Mouse (Mus musculus) limb, embryonic 15.5 days (tissue): ENCODE data around the gene Pitpnb. TPM values are rescaled to one million over a fixed set of nuclear protein-coding genes. Genes with fewer than 3 reads are reported as not detected.

Experiments
- ATAC-seq: fragments of 200-750 bp; cut with Nextera tagmentation; 2 replicates; pipeline ENCODE4 v1.8.0; 2017; ENCODE audit warnings: low read depth, moderate TSS enrichment; ENCODE audit not compliant: insufficient number of reproducible peaks, low FRiP score, low TSS enrichment
- H3K27ac ChIP-seq: fragments of 300-500 bp; sonication (generic); 2 replicates; pipeline ENCODE4 v1.5.1; 2015; ENCODE audit warnings: moderate library complexity, mild to moderate bottlenecking, inconsistent platforms
- H3K27me3 ChIP-seq: fragments of 300-500 bp; sonication (generic); 2 replicates; pipeline ENCODE4 v1.6.1; 2015; ENCODE audit warnings: inconsistent platforms
- H3K36me3 ChIP-seq: fragments of 300-500 bp; sonication (generic); 2 replicates; pipeline ENCODE4 v1.6.1; 2015; ENCODE audit warnings: inconsistent platforms
- H3K4me1 ChIP-seq: fragments of 300-500 bp; sonication (generic); 2 replicates; pipeline ENCODE4 v1.6.1; 2015; ENCODE audit warnings: inconsistent platforms
- H3K4me2 ChIP-seq: fragments of 300-500 bp; sonication (generic); 2 replicates; pipeline ENCODE4 v1.6.1; 2015; ENCODE audit warnings: mild to moderate bottlenecking, inconsistent platforms
- H3K4me3 ChIP-seq: fragments of 300-500 bp; sonication (generic); 2 replicates; pipeline ENCODE4 v1.5.1; 2015; ENCODE audit warnings: mild to moderate bottlenecking, inconsistent platforms
- H3K9ac ChIP-seq: fragments of 300-500 bp; sonication (generic); 2 replicates; pipeline ENCODE4 v1.6.1; 2015; ENCODE audit warnings: inconsistent platforms
- H3K9me3 ChIP-seq: fragments of 300-500 bp; sonication (generic); 2 replicates; pipeline ENCODE4 v1.6.1; 2016; ENCODE audit warnings: inconsistent platforms
- WGBS: fragments of 180-500 bp; shearing (Covaris S2); methylation state at CpG from one replicate; pipeline ENCODE4 v1.1.7; 2015; 5-methylcytosine and 5-hydroxymethylcytosine counted together
- polyA plus RNA-seq: library from polyadenylated mRNA; unstranded; fragments of >200 nt; fragmentation: Nextera tagmentation; extraction: Ambion mirVana; gene quantifications from 2 replicates; pipeline ENCODE4 v1.2.1, GENCODE M21; 2015

Pitpnb gene
- polyA plus RNA-seq, 1 experiment from 2014 or later, result 106 TPM

DNA sequence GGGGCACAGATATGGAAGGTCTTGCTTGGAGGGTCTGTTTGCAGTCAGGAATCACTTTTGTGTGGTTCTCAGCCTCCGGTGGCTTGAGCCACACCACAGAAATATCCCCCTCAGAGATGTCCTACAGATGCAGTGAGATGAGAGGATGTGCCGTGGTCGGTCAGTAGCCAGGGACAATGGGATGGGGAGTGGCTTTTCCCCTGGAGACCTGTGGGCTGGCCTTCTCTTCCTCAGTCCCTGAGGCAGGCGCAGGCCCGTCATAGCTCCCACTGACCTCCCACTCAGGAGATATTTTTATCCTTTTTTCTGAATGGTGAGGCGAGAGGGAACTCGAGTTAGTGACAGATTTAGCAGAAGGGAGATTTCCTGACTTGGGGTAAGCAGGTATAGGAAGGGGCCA is 99.2 kb downstream of the Pitpnb start:
- no peak for ATAC-seq
- Histone ChIP-seq H3K4me3 (no peak overlapping the region), H3K36me3 (no peaks in the 10 kb centered on the region), H3K27ac (no peak overlapping the region), H3K9ac (no peak overlapping the region), H3K27me3 (no peaks in the 10 kb centered on the region), H3K4me1 (peaks cover 85% of the 10 kb centered on the region), H3K4me2 (no peak overlapping the region), H3K9me3 (no peaks in the 10 kb centered on the region)
- WGBS, result 65% methylated on average over 7 of the region's 7 CpGs

DNA sequence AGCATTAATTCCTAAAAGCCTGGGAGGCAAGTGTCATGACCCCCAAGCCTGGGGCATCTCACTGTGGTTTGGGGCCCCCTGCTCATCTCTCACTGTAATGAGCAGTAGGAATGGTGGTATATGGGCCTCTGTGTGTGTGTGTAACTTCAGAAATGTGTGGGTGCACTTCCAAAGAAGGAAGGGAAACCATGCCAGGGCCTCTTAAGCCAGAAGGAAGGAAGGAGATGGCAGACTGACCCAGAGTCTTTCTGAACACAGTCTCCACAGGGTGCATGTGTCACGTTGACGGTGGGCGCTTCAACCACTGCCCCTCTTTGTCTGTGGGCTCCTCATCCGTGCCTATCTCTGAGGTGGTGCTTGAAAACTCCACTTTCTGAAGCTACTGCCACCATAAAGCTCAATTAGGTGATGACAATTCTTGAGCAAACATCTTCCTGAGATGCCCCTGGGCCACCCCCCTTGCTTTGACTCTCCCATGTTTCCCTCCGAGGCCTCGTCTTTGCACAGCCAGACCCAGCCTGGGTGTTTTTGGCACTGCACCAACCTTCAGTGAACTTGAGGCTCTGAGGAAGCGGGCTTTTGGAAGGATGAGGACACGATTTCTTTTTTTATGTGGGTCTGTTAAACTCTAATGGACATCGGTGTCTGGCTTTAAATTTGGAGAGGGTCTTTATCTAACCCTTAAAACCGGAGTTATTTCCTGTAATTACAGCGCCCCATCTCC is 100.6 kb downstream of the Pitpnb start:
- Histone ChIP-seq H3K4me3 (no peak overlapping the region), H3K36me3 (no peaks in the 10 kb centered on the region), H3K9ac (no peak overlapping the region), H3K27ac (no peak overlapping the region), H3K27me3 (no peaks in the 10 kb centered on the region), H3K4me1 (peaks cover 84% of the 10 kb centered on the region), H3K4me2 (no peak overlapping the region; the same call in 1 of the 2 replicates), H3K9me3 (no peaks in the 10 kb centered on the region)
- 45% methylated on average over 11 of the region's 11 CpGs for WGBS
- ATAC-seq, result no peak

DNA sequence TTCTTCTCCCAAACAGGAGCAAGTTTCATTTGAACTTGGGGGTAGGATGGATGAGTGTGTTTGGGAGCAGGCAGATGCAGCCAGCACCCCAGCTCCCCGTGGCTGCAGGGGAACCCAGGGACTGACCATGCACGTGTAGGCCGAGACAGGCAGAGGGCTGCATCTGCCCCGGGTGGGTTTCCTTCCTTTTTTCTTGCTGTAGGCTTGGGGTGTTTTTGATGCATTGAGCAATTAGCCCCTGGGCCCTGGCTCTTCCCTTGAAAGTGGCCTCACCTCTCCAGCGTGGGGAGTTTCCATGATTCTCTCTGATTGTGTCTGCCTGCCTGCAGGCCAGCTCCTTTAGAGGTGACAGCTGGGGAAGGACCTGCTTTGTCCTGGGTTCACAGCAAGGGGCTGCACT is 102.3 kb downstream of the Pitpnb start:
- no peak overlapping the region for H3K4me3 ChIP-seq
- H3K4me1 ChIP-seq, result peaks cover 76% of the 10 kb centered on the region
- H3K9ac ChIP-seq, result no peak overlapping the region
- no peaks in the 10 kb centered on the region for H3K9me3 ChIP-seq
- no peaks in the 10 kb centered on the region for H3K27me3 ChIP-seq
- no peak overlapping the region for H3K27ac ChIP-seq
- ATAC-seq, result no peak
- 46% methylated on average over 5 of the region's 5 CpGs for WGBS
- H3K36me3 ChIP-seq, result no peaks in the 10 kb centered on the region; the same call in 1 of the 2 replicates
- H3K4me2 ChIP-seq, result no peak overlapping the region

DNA sequence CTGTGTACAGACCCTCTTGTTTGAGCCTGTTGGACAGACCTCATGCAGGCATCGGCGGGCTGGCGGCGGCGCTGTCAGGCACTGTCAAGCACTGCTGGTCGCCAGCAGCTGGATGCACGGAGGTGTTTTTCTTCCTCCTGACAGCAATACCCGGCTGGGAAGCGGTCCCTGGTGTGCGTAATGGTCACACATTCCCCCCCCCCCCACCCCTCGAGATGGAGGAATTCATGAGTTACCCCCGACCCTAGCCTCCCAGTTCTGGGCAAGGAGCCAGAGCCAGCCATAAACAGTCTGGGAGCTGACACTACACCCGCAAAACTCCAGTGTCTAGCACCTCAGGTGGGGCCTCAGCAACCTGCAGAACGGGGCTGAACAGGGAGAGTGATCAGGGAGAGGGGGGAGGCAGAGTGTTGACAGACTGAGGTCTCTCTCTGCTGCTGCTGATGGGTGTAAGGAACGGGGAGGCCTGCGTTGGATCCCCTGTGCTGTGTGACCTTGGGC is 103.8 kb downstream of the Pitpnb start:
- H3K27me3 ChIP-seq, result no peaks in the 10 kb centered on the region
- H3K4me2 ChIP-seq, result 0 out of 2 replicates have a peak overlapping the region, but pooled peaks have one; percentile 7
- no peak overlapping the region for H3K9ac ChIP-seq
- H3K4me1 ChIP-seq, result peaks cover 78% of the 10 kb centered on the region
- H3K27ac ChIP-seq, result no peak overlapping the region
- 10% methylated on average over 15 of the region's 16 CpGs for WGBS
- 0 out of 2 replicates have a peak, but pooled peaks have one; percentile 9 for ATAC-seq
- no peak overlapping the region for H3K4me3 ChIP-seq
- no peaks in the 10 kb centered on the region; the same call in 1 of the 2 replicates for H3K36me3 ChIP-seq
- H3K9me3 ChIP-seq, result no peaks in the 10 kb centered on the region

DNA sequence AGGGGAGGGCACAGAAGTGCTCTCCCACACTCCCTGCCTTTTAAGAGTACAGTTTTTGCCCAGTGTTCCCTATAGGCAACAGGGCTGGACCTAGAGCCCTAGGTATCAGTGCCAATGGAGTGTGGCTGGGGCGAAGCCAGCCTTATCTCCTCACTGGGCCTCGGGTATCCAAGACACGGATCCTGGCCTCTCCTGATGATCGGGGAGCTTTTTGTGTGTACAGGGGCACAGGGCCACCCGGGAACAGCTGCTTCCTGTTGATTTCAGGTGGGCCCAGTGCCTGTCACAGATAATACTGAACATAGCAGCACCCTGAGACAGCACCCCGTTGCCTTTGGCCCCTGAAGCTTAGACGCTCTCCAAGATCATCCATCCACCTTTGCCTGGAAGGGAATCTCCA is 105.7 kb downstream of the Pitpnb start:
- peaks cover 2% of the 10 kb centered on the region; the same call in 1 of the 2 replicates for H3K36me3 ChIP-seq
- no peaks in the 10 kb centered on the region for H3K27me3 ChIP-seq
- WGBS, result 80% methylated on average over 7 of the region's 7 CpGs
- ATAC-seq, result no peak
- no peak overlapping the region for H3K4me3 ChIP-seq
- no peak overlapping the region for H3K4me2 ChIP-seq
- H3K4me1 ChIP-seq, result peaks cover 62% of the 10 kb centered on the region
- no peak overlapping the region for H3K27ac ChIP-seq
- no peaks in the 10 kb centered on the region for H3K9me3 ChIP-seq
- no peak overlapping the region for H3K9ac ChIP-seq

DNA sequence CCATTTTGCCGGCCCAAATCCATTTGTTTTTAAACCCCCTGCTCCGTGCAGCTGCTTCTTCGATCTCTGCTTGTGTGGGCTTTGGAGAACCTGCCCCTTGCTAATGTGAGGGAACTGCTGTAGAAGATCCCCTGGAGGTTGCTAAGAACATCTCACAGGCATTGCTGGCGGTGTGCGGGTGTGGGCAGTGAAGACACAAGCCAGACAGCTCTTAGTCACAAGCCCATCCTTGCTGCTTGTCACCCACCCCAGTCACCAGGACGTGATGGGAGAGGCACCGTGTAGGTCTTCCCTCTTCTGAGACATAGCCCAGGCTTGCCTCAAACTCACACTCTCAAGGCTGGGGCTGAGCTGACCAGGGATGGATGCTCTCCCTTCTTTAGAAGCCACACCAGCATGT is 106.6 kb downstream of the Pitpnb start:
- Histone ChIP-seq H3K27me3 (no peaks in the 10 kb centered on the region), H3K27ac (no peak overlapping the region), H3K4me3 (no peak overlapping the region), H3K36me3 (peaks cover 2% of the 10 kb centered on the region; the same call in 1 of the 2 replicates), H3K4me1 (peaks cover 53% of the 10 kb centered on the region), H3K9me3 (no peaks in the 10 kb centered on the region), H3K4me2 (no peak overlapping the region), H3K9ac (no peak overlapping the region)
- 59% methylated on average over 7 of the region's 7 CpGs for WGBS
- no peak for ATAC-seq

Other genes starting within 250 kb of the Pitpnb start
- 14.7 and 16.9 TPM in 2 replicates for gene Mn1, start 86.6 kb downstream of the Pitpnb start, polyA plus RNA-seq